Mouse (Mus musculus) granulocyte monocyte progenitor cell, adult 5-6 weeks (primary cell): ENCODE measurements around the gene Got1. TPM values are rescaled to one million over a fixed set of nuclear protein-coding genes. Genes with fewer than 3 reads are reported as not detected.
"Not testable (repeated sequence)": the region's sequence is repeated elsewhere in the genome, so short reads cannot be mapped to it uniquely, and the experiment has no call there.

Experiments
- ATAC-seq: replicated peaks from 2 replicates; pipeline ENCODE4 v1.8.0; 2016; ENCODE audit warnings: mild to moderate bottlenecking, moderate TSS enrichment, inconsistent platforms; ENCODE audit not compliant: poor library complexity, severe bottlenecking
- total RNA-seq, 2 experiments: library from RNA; stranded (forward) in 1 of 2; stranded (reverse) in 1 of 2; fragments of 200-712, 200-1000 nt in 1 of 2; fragments of >200 nt in 1 of 2; fragmentation: Nextera tagmentation in 1 of 2; gene quantifications; 2 replicates each; pipeline ENCODE4 v1.2.3; 2014 to 2017

The Got1 gene
- total RNA-seq, 2 experiments from 2014 or later = 17.3 to 22.6 TPM

GRCm38 (mm10) chr19:43523551-43523950 lies 854 bp downstream of the Got1 start:
- ATAC-seq = peak; percentile 33

DNA sequence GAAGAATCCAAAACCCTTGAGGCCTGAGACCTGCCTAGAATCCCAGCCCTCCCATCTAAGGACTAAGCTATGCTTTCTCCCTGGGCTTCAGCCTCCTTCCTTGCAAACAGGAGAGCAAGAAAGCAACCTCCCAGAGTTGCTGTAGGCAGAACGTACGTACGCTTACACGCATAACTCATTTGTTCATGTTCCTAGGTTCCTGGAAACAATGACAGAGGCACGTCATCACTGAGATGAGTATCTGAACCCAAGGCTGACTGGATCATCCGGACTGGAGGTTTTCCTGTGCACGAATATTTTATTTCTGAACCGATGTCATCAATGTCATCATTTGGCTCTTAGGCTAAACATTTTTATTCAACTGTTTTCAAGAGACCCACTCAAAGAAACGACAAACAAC lies 2.4 kb downstream of the Got1 start:
- no peak for ATAC-seq

- ATAC-seq = no peak
Observed at GRCm38 (mm10) chr19:43521362-43521761, 3.0 kb downstream of the Got1 start.

- no peak for ATAC-seq
Observed at GRCm38 (mm10) chr19:43520402-43520801, 4.0 kb downstream of the Got1 start.

- ATAC-seq = no peak
Observed at GRCm38 (mm10) chr19:43519226-43519625, 5.2 kb downstream of the Got1 start.

DNA sequence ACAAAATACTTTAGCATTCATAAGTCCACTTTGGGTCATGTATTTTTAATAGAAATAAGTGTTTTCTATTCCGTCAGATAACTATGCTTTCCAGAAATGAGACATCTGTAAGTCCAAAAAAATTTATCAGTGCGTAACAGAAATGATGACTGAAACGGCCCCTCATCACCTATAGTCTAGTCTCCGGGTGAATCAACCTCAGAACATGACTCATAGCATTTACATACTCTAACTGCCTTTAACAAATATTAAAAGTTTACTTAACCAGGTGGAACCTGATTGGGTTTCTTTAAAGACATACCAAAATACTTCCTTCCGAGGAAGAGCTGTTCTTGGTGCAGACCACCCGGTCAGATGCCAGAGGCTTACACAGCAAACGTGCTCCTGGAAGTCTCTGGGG lies 6.1 kb downstream of the Got1 start:
- no peak for ATAC-seq

GRCm38 (mm10) chr19:43517808-43518207 lies 6.6 kb downstream of the Got1 start:
- ATAC-seq = no peak

GRCm38 (mm10) chr19:43517320-43517719 lies 7.1 kb downstream of the Got1 start:
- ATAC-seq = 0 out of 2 replicates have a peak, but pooled peaks have one; percentile 20

DNA sequence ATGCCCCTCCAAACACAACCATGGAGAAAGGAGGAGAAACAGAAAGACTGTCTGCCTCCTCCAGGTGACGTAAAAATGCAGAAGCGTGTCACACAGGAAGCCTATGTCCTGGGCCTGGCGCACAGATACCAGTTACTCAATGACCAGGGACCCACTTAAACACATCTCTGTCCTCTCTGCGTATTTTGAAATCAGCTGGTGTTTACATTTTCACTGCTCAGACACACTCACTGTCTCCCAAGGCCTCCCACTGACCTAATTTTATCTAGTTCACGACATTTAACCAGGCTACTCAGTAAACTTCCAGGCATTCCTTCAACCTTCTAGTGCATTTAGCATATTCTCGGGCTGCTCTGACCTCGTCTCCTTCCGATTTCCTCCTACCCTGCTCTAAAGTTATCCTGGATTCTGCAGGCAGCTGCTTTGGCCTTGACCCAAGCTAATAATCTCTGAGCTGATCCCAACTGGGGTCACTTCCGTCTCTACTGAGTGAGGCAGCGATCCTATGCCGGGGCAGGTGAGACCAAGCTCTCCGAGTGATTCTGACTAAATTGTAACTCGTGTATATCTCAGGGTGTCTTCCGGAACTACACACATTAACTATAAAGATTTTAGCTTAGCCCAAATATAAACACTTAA lies 7.9 kb downstream of the Got1 start:
- no peak for ATAC-seq

GRCm38 (mm10) chr19:43515668-43516396 lies 8.6 kb downstream of the Got1 start:
- no peak for ATAC-seq

GRCm38 (mm10) chr19:43513874-43514273 lies 10.5 kb downstream of the Got1 start:
- ATAC-seq = no peak

- peak; percentile 92 for ATAC-seq
Observed at GRCm38 (mm10) chr19:43511621-43512620, 12.5 kb downstream of the Got1 start.

DNA sequence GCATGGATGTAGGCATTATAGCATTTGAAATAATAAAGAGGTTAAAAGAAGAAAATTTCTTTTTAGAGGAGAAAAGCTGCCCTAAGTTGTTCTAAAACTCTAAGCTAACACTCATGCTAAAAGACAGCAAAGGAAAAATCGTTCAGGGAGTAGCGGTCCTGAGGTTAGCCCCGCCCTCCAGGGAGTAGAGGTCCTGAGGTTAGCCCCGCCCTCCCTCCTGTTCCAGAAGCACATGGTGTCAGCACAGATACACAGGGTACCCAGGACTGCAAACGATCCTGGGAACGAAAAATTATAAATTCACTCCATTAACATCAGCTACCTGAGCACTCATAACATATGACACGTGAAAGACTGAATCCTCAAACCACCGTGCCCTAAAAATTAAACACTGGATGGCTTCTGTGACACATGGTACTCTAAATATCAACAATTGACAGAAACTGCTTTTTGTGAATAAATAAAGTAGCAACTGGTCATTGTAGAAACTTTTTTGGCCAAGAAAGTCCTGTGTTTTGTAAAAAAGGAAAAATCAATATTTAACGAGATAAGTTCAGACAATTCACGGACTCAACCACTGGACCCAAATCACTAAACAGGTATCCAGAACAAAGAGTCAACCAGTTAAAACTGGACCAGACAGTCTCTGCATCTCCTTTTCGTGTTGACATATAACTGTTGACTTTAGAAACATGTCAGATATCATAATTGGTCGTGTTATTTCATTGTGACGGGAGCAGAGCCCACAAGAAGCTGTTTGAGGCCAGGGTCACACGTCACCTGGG lies 13.8 kb downstream of the Got1 start:
- ATAC-seq = no peak

DNA sequence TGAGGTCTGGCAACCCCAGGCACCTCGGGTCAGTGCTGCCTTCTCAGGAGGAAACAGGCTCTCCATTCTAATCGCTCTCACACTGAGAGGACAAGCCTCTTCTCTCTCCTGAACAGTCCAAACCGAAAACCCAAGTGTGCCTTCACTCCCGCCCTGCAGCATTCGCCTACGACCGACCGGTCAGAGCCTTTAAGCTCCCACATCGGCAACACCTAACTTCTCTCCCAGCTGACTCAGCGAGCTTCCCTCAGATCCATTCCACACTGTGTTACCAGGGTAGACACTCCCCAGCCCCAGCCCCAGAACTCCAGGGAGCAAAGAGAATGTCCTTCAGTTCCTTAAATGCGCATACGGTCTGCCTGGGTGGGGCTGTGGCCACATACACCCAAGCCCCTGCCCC lies 19.0 kb downstream of the Got1 start:
- no peak for ATAC-seq

DNA sequence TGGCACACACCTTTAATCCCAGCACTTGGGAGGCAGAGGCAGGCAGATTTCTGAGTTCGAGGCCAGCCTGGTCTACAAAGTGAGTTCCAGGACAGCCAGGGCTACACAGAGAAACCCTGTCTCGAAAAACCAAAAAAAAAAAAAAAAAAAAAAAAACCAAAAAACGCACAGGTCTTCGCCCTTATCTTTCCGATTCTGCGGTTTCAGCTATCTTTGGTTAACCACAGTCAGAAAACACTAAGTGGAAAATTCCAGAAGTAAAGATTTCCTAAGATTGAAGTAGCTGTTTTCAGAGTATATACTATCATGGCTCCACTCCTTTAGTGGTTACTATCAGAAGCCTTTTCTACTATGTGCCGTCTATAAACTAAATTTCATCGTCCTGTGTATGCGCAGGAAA lies 20.8 kb downstream of the Got1 start:
- not testable (repeated sequence) for ATAC-seq

GRCm38 (mm10) chr19:43502630-43503029 lies 21.8 kb downstream of the Got1 start:
- ATAC-seq = no peak

GRCm38 (mm10) chr19:43498874-43499273 lies 25.5 kb downstream of the Got1 start:
- ATAC-seq = no peak

DNA sequence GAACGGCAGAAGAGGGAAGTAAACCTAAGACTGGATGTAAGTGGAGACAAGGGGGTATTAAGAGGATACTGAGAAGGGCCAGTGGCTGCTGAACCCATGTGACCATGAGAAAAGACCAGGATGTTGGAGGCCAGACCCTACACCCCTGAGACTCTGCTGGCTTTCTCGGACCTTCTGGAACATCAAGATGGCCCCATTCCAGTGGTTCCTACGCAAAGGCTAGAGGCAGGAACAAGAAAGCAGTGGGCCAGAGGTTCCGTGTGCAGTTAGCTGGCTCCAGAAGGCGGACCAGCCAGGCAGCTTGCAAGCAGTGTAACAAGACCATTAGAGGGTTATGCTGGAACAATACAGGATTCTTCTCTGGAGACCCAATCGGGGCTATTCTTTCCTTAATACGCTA lies 27.0 kb downstream of the Got1 start:
- no peak for ATAC-seq

DNA sequence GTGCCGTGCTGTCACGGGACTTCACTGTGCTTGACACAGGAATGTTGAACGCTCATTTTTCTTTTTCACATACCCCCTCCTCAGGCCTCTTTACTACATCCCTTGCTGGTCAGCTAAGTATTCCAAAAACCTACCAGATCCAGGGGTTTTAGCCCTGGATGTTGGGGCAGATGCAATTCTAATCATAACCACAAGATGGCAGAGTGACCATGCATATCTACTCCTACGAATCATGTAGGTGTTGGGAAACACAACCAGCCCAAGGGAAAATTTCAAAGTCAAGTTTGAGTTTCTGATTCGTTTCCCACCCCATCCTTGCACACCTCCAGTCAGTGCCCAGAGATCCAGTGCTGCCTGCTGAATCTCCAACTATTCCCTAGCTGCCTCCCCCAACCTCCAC lies 28.6 kb downstream of the Got1 start:
- ATAC-seq = peak; percentile 83

GRCm38 (mm10) chr19:43494914-43495313 lies 29.5 kb downstream of the Got1 start:
- no peak for ATAC-seq
